Mouse (Mus musculus) activated CD4-positive, CD25-positive, alpha-beta regulatory T cell, adult 4 months (primary cell): Measurements from ENCODE around the gene Tmem170. TPM values are rescaled to one million over a fixed set of nuclear protein-coding genes. Genes with fewer than 3 reads are reported as not detected.

Source experiments
- polyA plus RNA-seq, 2 experiments: library from polyadenylated mRNA; unstranded; fragments of 100-300 nt; shearing (Covaris generic); gene quantifications; one replicate each; pipeline ENCODE4 v1.2.1; 2017

Gene Tmem170
- polyA plus RNA-seq, 2 experiments from 2014 or later = 6.4 to 8.4 TPM

Other genes with a start within 250 kb of the Tmem170 start
- gene Ldhd, start 246.4 kb downstream of the Tmem170 start, polyA plus RNA-seq = 1 to 10 TPM in 1 of 2 experiments, under 1 TPM in 1; 0.18 to 1.2 TPM
- 10 to 100 TPM; 28.1 to 33.1 TPM for gene Zfp1, start 233.3 kb downstream of the Tmem170 start, polyA plus RNA-seq
- gene Ctrb1, start 185.7 kb downstream of the Tmem170 start, polyA plus RNA-seq = not detected
- gene Bcar1, start 132.9 kb downstream of the Tmem170 start, polyA plus RNA-seq = under 1 TPM; 0.21 to 0.38 TPM
- 100 to 1,000 TPM; 118 to 135 TPM for gene Cfdp1, start 22.5 kb downstream of the Tmem170 start, polyA plus RNA-seq
- gene Chst5, start 33.7 kb upstream of the Tmem170 start, polyA plus RNA-seq = not detected
- 1 to 10 TPM; 1.4 to 1.8 TPM for gene Tmem231, start 57.1 kb upstream of the Tmem170 start, polyA plus RNA-seq
- 100 to 1,000 TPM; 244 to 264 TPM for gene Gabarapl2, start 64.0 kb upstream of the Tmem170 start, polyA plus RNA-seq
- gene Adat1, start 115.6 kb upstream of the Tmem170 start, polyA plus RNA-seq = 1 to 10 TPM; 3.9 to 4.1 TPM
- 100 to 1,000 TPM; 142 to 152 TPM for gene Kars, start 134.6 kb upstream of the Tmem170 start, polyA plus RNA-seq
- 1 to 10 TPM; 9.0 to 9.3 TPM for gene Terf2ip, start 134.6 kb upstream of the Tmem170 start, polyA plus RNA-seq
- gene Gm6793, start 138.3 kb upstream of the Tmem170 start, polyA plus RNA-seq = 1 to 10 TPM in 1 of 2 experiments, under 1 TPM in 1; 0.33 to 1.4 TPM